Mouse (Mus musculus): Measurements from ENCODE around the gene Sept7. TPM values are rescaled to one million over a fixed set of nuclear protein-coding genes. Genes with fewer than 3 reads are reported as not detected.
"Not testable (repeated sequence)": the region's sequence is repeated elsewhere in the genome, so short reads cannot be mapped to it uniquely, and the experiment has no call there.

The Sept7 gene
- polyA plus RNA-seq, 1 experiment from 2014 or later, result 259 TPM

DNA sequence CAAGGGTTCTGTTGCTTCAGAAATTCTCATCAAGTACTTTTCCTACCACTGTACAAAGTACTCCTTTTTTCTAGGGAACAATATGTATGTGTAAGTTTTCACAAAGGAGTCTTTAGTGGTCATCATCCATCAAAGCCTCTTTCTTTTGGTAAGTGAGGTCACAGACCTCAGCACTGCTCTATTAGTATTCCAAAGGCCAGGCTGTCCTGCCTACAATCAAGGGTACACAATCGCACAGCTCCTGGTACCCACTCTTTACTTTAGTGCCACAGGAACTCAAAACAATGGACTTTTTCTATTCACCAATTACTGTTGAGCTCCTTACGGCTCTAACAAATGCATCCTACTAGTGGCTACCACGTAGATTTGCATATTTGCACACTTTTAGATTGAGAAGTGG lies 11.2 kb upstream of the Sept7 start:
- H3K9ac ChIP-seq, result no peak overlapping the region
- no peak for ATAC-seq (ENCODE audit: insufficient read depth, low FRiP score, low read depth)
- no peak overlapping the region for H3K27ac ChIP-seq
- 49% methylated on average over 3 of the region's 3 CpGs for WGBS
- H3K9me3 ChIP-seq, result no peaks in the 10 kb centered on the region
- H3K4me3 ChIP-seq (replicated peaks), result no peak overlapping the region
- H3K4me2 ChIP-seq, result no peak overlapping the region
- no peaks in the 10 kb centered on the region for H3K36me3 ChIP-seq
- no peaks in the 10 kb centered on the region for H3K27me3 ChIP-seq (replicated peaks)
- H3K4me1 ChIP-seq, result no peaks in the 10 kb centered on the region

DNA sequence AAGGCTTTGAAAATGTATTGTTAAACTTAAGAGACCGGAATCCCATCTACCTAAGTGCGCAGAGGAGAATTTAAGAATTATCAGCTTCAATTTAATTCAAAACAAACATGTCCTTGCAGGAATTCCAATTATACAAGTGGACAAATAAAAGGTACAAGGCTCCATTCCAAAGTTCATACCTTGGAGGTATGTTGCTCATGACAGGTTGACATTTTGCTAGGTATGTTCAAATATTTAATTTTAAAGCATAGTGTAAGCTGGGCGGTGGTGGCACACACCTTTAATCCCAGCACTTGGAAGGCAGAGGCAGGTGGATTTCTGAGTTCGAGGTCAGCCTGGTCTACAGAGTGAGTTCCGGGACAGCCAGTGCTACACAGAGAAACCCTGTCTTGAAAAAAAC lies 10.5 kb upstream of the Sept7 start:
- not testable (repeated sequence) for H3K27me3 ChIP-seq (replicated peaks); H3K36me3 ChIP-seq; H3K9ac ChIP-seq; H3K4me1 ChIP-seq; H3K9me3 ChIP-seq; ATAC-seq (ENCODE audit: insufficient read depth, low FRiP score, low read depth); H3K4me2 ChIP-seq; H3K27ac ChIP-seq; H3K4me3 ChIP-seq (replicated peaks)
- 83% methylated on average over 5 of the region's 5 CpGs for WGBS

DNA sequence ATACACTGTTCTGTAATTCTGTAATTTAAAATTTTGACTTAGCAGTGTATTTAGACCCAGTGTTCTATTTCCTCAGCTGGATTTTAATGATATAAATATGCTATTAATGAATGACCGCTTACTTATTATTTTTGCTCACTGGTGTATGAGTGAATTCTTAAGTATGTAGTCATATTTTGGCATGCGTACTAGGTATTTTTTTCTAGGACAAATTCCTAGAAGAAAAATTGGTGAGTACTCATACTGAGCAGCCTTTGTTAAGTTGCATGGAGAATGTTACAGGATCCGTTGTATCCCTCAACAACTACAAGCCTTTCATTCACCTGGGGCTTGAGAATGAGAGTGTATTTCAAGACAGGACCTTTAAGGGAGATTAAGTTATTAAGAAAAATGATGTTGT lies 10.0 kb upstream of the Sept7 start:
- 84% methylated on average over 3 of the region's 3 CpGs for WGBS
- H3K9ac ChIP-seq, result no peak overlapping the region

DNA sequence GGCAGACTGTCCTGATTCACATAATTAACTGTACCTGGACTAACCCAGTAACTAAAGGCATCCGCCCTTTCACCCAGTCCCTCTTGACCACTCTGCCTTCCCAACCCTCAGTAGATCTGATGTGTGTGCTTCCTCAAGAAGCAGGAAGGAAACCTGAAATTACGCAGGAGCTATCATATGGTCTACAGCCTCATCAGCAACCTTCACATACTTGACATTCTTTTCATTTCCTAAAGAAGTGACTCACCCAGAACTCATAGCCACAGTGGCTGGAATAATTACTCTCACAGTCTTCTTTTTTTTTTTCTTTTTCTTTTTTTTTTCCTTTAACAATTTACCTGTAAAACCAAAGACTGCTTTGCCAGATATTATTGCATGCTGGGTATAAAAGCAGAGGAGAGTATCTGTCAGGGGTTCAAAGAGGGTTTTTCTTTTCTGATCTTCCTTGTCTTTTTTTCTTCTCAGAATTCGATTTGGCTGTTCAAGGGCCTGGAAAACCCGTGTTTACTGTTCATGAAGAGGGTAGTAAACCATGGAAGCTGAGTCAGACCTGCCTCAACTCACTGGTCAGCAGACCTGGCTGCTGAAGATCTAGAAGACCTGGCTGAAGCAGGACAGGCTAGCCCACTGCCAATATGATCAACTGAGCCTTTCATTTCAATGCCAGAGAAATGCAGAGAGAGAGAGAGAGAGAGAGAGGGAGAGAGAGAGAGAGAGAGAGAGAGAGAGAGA lies 8.1 kb upstream of the Sept7 start:
- no peaks in the 10 kb centered on the region for H3K36me3 ChIP-seq
- H3K4me1 ChIP-seq, result no peaks in the 10 kb centered on the region
- no peaks in the 10 kb centered on the region for H3K27me3 ChIP-seq (replicated peaks)
- no peak for ATAC-seq (ENCODE audit: insufficient read depth, low FRiP score, low read depth)
- H3K4me3 ChIP-seq (replicated peaks), result no peak overlapping the region
- 59% methylated on average over 4 of the region's 4 CpGs for WGBS
- H3K27ac ChIP-seq, result no peak overlapping the region
- H3K4me2 ChIP-seq, result no peak overlapping the region
- no peaks in the 10 kb centered on the region for H3K9me3 ChIP-seq
- H3K9ac ChIP-seq, result no peak overlapping the region

More for the DNA sequence above, 10.0 kb upstream of the Sept7 start:
- no peaks in the 10 kb centered on the region for H3K9me3 ChIP-seq
- no peaks in the 10 kb centered on the region for H3K27me3 ChIP-seq (replicated peaks)
- no peak overlapping the region for H3K4me3 ChIP-seq (replicated peaks)
- H3K27ac ChIP-seq, result no peak overlapping the region
- H3K36me3 ChIP-seq, result no peaks in the 10 kb centered on the region
- no peaks in the 10 kb centered on the region for H3K4me1 ChIP-seq
- no peak for ATAC-seq (ENCODE audit: insufficient read depth, low FRiP score, low read depth)
- H3K4me2 ChIP-seq, result no peak overlapping the region

DNA sequence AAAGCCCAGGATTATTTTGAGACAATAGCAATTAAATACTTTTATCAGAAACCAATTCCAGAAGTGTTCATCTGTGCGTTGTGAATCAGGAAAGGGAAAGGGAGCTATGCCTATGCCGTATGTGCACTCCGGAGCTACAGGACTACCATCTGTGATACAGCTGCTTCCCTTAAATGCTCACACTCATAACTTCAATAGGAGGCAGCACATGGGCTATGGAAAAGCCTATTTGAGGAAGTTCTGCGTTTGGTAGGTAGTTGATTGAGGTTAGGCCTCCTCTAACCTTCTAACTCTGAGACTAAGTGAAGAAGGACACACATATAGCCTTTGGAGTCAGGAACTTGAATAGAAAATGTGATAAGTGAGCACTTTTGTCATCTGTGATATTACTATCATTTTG lies 7.1 kb upstream of the Sept7 start:
- H3K9ac ChIP-seq, result no peak overlapping the region
- no peaks in the 10 kb centered on the region for H3K36me3 ChIP-seq
- H3K4me1 ChIP-seq, result no peaks in the 10 kb centered on the region
- WGBS, result 81% methylated on average over 4 of the region's 4 CpGs
- no peaks in the 10 kb centered on the region for H3K27me3 ChIP-seq (replicated peaks)
- H3K9me3 ChIP-seq, result no peaks in the 10 kb centered on the region
- H3K4me3 ChIP-seq (replicated peaks), result no peak overlapping the region
- no peak for ATAC-seq (ENCODE audit: insufficient read depth, low FRiP score, low read depth)
- no peak overlapping the region for H3K27ac ChIP-seq
- H3K4me2 ChIP-seq, result no peak overlapping the region

DNA sequence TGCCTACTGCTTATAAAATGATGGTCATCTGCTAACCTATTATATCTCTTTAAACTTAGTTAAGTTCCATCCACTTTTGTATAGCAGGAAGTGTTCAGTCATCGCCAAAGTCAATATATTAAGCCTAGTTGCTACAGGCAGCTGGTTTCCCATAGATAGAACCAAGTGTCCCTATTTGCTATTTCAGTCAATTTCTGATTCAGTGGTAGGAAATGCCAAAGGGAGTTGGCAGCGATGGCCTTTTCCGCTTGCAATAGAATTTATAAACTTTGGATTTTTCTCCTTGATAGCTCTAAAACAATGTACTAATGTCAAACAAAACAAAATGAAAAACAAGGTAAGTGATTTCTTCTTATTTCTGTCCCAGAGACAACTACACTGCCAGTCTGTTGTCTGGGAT lies 5.7 kb upstream of the Sept7 start:
- Histone ChIP-seq H3K4me2 (no peak overlapping the region), H3K4me1 (no peaks in the 10 kb centered on the region), H3K36me3 (no peaks in the 10 kb centered on the region), H3K9ac (no peak overlapping the region), H3K9me3 (no peaks in the 10 kb centered on the region), H3K4me3 (replicated peaks) (no peak overlapping the region), H3K27me3 (replicated peaks) (no peaks in the 10 kb centered on the region), H3K27ac (no peak overlapping the region)
- ATAC-seq (ENCODE audit: insufficient read depth, low FRiP score, low read depth), result no peak
- 86% methylated on average over 3 of the region's 3 CpGs for WGBS

DNA sequence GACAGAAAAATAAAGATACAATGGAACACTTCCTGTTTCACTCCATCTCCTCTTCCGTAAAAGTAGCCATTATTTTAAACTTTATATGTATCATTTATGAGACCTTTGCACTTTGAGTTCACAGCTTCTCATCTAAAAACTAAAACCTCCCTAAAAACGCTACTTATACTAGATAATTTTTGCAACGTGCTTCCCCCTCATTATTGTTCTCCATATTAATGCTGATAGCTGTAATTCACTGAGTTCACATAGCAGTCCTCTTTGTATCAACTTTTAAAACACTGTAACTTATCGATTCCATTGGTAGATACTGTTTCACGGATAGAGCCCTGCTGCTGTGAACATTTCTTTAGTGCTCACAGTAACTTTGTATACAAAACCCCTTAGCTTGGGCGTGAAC lies 1.1 kb upstream of the Sept7 start:
- ATAC-seq (ENCODE audit: insufficient read depth, low FRiP score, low read depth), result no peak
- Histone ChIP-seq H3K27ac (peak overlapping the region; percentile 99), H3K36me3 (no peaks in the 10 kb centered on the region), H3K4me2 (peak overlapping the region; percentile 58), H3K4me3 (replicated peaks) (peak overlapping the region; percentile 100), H3K4me1 (peaks cover 4% of the 10 kb centered on the region; the same call in 1 of the 2 replicates), H3K9me3 (no peaks in the 10 kb centered on the region), H3K9ac (peak overlapping the region; percentile 35; the same call in 1 of the 2 replicates), H3K27me3 (replicated peaks) (no peaks in the 10 kb centered on the region)
- WGBS, result 3% methylated on average over 6 of the region's 6 CpGs

DNA sequence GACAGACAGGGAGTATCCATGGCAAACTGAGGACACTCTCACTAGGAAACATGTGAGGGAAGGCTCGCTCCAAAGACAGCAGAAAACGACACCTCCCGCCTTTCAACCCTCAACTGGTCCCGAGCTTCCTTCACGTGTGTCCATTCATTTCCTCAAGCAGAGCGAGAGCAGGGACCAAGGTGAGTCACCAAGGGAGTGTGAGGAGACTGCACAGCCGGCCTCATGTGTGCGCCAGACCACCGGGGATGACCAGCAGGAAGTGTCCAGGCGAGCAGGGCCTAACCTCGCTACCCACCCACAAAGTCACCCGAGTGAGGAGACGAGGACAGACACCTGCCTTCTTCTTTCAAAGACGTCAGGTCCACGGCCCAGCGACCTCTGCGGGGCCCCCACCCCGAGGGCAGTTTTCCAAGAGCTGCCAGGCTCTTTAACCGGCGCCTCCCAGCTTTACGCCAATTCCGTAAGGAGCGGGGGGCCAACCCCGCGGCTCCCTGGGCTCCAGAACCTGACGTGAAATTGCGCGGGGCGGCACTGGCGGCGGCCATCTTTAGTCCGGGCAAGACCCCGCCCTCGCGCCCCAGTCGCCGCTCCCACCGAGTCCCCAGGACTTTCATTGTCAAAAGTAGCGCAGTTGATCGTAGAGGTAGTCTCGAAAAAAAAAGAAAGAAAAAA lies 492 bp upstream of the Sept7 start:
- peak; percentile 78 for ATAC-seq (ENCODE audit: insufficient read depth, low FRiP score, low read depth)
- peak overlapping the region; percentile 58 for H3K4me2 ChIP-seq
- peak overlapping the region; percentile 100 for H3K4me3 ChIP-seq (replicated peaks)
- peak overlapping the region; percentile 35 for H3K9ac ChIP-seq
- H3K9me3 ChIP-seq, result no peaks in the 10 kb centered on the region
- H3K27me3 ChIP-seq (replicated peaks), result no peaks in the 10 kb centered on the region
- peak overlapping the region; percentile 99 for H3K27ac ChIP-seq
- H3K4me1 ChIP-seq, result peaks cover 4% of the 10 kb centered on the region; the same call in 1 of the 2 replicates
- WGBS, result under 1% methylated on average over 41 of the region's 41 CpGs
- H3K36me3 ChIP-seq, result no peaks in the 10 kb centered on the region

DNA sequence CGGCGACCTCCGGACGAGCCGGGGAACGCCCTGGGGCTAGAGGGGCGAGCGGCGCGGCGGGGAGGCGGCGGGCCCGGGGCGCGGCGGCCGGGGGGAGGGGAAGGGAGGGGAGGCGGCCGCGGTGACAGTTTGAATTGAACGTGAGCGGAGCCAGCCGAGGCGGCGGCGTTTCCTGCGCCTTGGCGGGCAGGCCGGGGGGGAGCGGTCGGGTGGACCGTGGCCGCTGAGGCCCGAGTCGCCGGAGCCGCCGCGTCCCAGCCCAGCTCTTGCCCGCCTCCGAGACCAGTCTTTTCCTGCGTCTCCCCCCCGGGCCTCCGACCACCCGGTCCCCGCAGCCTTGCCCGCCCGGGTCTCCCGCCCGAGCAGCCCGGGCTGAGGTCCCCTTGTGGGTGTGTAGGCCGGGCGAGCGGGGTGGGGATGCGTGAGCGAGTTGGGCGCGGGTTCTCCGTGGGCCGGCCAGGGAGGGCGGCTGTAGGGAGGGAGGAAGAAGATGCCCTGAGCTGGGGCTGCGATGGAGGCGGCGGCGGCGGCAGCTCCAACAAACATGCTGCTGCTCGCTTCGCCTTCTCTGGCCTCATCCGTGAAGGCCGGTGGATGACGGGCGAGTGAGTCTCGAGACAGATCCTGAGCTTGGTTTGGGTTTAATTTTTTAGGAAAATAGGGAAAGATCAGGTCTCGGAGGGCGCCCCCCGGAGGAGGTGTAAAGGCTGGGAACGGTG lies 679 bp downstream of the Sept7 start:
- peak; percentile 48 for ATAC-seq (ENCODE audit: insufficient read depth, low FRiP score, low read depth)
- peak overlapping the region; percentile 99 for H3K27ac ChIP-seq
- peaks cover 4% of the 10 kb centered on the region; the same call in 1 of the 2 replicates for H3K4me1 ChIP-seq
- under 1% methylated on average over 59 of the region's 78 CpGs for WGBS
- no peaks in the 10 kb centered on the region for H3K9me3 ChIP-seq
- H3K36me3 ChIP-seq, result no peaks in the 10 kb centered on the region
- H3K9ac ChIP-seq, result peak overlapping the region; percentile 99
- peak overlapping the region; percentile 50 for H3K4me2 ChIP-seq
- no peaks in the 10 kb centered on the region for H3K27me3 ChIP-seq (replicated peaks)
- H3K4me3 ChIP-seq (replicated peaks), result peak overlapping the region; percentile 100

DNA sequence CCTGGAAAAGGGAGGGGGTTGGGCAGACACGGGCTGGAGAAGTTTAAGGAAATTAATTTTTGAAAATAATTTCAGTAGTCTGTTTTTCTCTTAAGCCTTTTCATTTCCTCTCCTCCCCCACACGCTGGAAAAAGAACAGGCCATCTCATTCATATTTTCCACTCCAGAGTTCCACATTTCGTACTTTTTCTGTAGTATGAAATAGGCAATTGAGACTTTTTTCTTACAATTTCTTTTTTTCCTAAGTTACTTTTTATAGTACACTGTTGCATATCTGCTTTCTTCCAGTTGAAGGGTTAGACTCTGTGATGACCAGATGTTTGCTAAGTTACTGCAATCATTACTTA lies 1.2 kb downstream of the Sept7 start:
- H3K36me3 ChIP-seq, result no peaks in the 10 kb centered on the region
- H3K9me3 ChIP-seq, result no peaks in the 10 kb centered on the region
- H3K4me3 ChIP-seq (replicated peaks), result peak overlapping the region; percentile 100
- peak overlapping the region; percentile 50 for H3K4me2 ChIP-seq
- whole genome bisulfite sequencing, result 4% methylated on average over 3 of the region's 3 CpGs
- no peak for ATAC-seq (ENCODE audit: insufficient read depth, low FRiP score, low read depth)
- H3K27ac ChIP-seq, result peak overlapping the region; percentile 99
- peaks cover 4% of the 10 kb centered on the region; the same call in 1 of the 2 replicates for H3K4me1 ChIP-seq
- H3K9ac ChIP-seq, result peak overlapping the region; percentile 99; the same call in 1 of the 2 replicates
- H3K27me3 ChIP-seq (replicated peaks), result no peaks in the 10 kb centered on the region

DNA sequence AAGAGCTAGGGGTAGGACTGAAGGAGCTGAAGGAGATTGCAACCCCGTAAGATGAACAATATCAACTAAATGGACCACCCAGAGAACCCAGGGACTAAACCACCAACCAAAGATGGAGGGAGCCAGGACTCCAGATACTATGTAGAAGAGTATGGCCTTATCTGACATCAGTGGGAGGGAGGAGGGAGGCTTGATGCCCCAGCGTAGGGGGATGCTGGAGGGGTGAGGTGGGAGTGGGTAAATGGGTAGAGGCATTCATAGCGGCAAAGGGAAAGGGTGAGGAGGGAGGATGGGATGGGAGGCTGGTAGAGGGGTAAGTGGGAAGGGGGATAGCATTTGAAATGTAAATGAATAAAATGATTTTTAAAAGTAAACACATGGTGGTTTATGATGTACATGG lies 8.2 kb downstream of the Sept7 start:
- Histone ChIP-seq H3K27ac (no peak overlapping the region), H3K4me1 (peaks cover 4% of the 10 kb centered on the region; the same call in 1 of the 2 replicates), H3K36me3 (no peaks in the 10 kb centered on the region), H3K4me3 (replicated peaks) (no peak overlapping the region), H3K9me3 (no peaks in the 10 kb centered on the region), H3K4me2 (no peak overlapping the region), H3K27me3 (replicated peaks) (no peaks in the 10 kb centered on the region), H3K9ac (no peak overlapping the region)
- ATAC-seq (ENCODE audit: insufficient read depth, low FRiP score, low read depth), result no peak
- WGBS, result 88% methylated on average over 3 of the region's 3 CpGs

DNA sequence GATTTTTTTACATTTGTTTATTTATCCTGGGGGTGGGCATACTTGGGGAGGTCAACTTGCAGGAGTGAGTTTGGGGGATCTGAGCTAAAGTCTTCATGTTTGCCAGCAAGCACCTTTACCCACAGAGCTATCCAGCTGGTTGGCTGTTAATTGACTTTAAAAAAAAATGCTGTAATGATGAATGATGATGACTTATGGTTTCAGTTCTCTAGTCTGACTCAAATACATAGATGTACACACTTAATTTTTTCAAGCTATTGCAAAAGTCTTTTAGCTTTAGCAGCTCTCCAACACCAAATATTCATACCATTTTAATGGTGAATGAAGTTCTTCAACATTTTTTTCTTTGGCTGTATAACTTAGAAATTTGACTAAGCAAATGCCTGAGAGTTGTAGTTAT lies 8.7 kb downstream of the Sept7 start:
- H3K36me3 ChIP-seq, result peaks cover 2% of the 10 kb centered on the region; the same call in 1 of the 2 replicates
- ATAC-seq (ENCODE audit: insufficient read depth, low FRiP score, low read depth), result no peak
- no peak overlapping the region for H3K4me2 ChIP-seq
- H3K4me1 ChIP-seq, result peaks cover 4% of the 10 kb centered on the region; the same call in 1 of the 2 replicates
- no peak overlapping the region for H3K4me3 ChIP-seq (replicated peaks)
- no peak overlapping the region for H3K9ac ChIP-seq
- no peaks in the 10 kb centered on the region for H3K27me3 ChIP-seq (replicated peaks)
- H3K9me3 ChIP-seq, result no peaks in the 10 kb centered on the region
- H3K27ac ChIP-seq, result no peak overlapping the region
